Mouse (Mus musculus): ENCODE results near the gene Scai. TPM values are rescaled to one million over a fixed set of nuclear protein-coding genes. Genes with fewer than 3 reads are reported as not detected.
"Not testable (repeated sequence)": the region's sequence is repeated elsewhere in the genome, so short reads cannot be mapped to it uniquely, and the experiment has no call there.

Gene Scai
- 17.9 and 21.7 TPM in 2 replicates for polyA plus RNA-seq (2015; fragmentation: Nextera tagmentation; extraction: Ambion mirVana)

DNA sequence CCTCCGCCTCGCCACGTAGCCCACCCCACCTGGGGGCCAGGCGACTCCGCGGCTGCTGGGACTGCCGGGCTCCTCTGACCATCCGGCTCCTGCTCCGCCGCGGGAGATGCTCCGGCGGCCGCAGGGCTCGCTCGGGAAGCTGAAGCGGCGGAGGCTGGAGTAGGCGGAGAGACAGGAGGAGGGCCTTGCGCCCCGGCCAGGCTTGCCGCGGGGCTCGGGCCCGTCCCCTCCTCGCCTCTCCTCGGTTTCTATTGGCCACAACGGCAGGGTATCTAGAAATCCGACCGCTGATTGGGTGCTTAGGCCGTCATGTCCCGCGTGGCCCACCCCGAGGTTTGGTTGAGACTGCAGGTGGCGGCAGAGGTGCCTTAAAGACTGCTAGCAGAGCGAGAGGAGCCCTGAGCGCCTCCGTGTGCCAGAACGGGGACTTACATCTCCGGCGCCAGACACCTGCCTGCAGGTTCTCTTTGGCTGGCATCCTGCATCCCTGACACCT lies at the start of gene Scai:
Gene Scai, minus strand, starts transcription at position 174 of the 496 bp plus-strand sequence.
- Histone ChIP-seq H3K9ac (replicated peaks; ENCODE audit: low read depth, low read length) (peak within 1 kb of the TSS; percentile 84), H3K9me3 (ENCODE audit: control insufficient read depth, low read length) (no peaks in the 10 kb centered on the region), H3K4me1 (replicated peaks; ENCODE audit: control insufficient read depth, insufficient read depth, low read length) (peaks cover 13% of the 10 kb centered on the region), H3K36me3 (ENCODE audit: control insufficient read depth, insufficient read depth) (no peaks in the 10 kb centered on the region), H3K4me3 (replicated peaks; ENCODE audit: low read length) (peak within 1 kb of the TSS; percentile 99), H3K4me2 (ENCODE audit: low read length) (peak within 1 kb of the TSS; percentile 82), H3K27me3 (replicated peaks; ENCODE audit: control insufficient read depth, insufficient read depth, low read length) (no peaks in the 10 kb centered on the region), H3K27ac (ENCODE audit: low read length) (peak within 1 kb of the TSS; percentile 99)
- ATAC-seq = peak; percentile 100
- under 1% methylated on average over 37 of the region's 41 CpGs for WGBS

DNA sequence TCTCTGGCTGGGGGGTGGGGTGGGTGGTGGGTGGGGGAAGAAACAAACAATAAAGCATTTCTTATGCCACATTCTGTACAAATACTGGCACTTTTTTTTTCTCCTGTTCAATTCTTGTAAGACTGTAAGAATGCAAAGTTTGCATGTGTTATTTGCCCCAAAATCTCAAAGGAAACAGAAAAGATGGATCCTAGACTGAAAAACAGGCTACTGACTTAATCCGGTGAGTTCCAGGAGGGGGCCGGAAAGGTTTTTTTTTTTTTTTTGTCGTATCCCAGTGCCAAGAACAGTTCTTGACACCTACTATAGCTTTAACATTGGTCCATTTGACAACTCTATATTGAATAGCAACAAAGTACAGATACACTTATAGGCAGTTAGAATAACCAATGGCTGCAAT lies 36.2 kb upstream of the Scai start:
- Histone ChIP-seq H3K4me1 (replicated peaks; ENCODE audit: control insufficient read depth, insufficient read depth, low read length) (peaks cover 13% of the 10 kb centered on the region), H3K4me3 (replicated peaks; ENCODE audit: low read length) (peak overlapping the region; percentile 85), H3K9ac (replicated peaks; ENCODE audit: low read depth, low read length) (0 out of 2 replicates have a peak overlapping the region, but pooled peaks have one; percentile 11), H3K27me3 (replicated peaks; ENCODE audit: control insufficient read depth, insufficient read depth, low read length) (no peaks in the 10 kb centered on the region), H3K27ac (ENCODE audit: low read length) (no peak overlapping the region), H3K9me3 (ENCODE audit: control insufficient read depth, low read length) (no peaks in the 10 kb centered on the region), H3K36me3 (ENCODE audit: control insufficient read depth, insufficient read depth) (no peaks in the 10 kb centered on the region), H3K4me2 (ENCODE audit: low read length) (peak overlapping the region; percentile 54)
- WGBS = 37% methylated on average over 3 of the region's 3 CpGs
- no peak for ATAC-seq

DNA sequence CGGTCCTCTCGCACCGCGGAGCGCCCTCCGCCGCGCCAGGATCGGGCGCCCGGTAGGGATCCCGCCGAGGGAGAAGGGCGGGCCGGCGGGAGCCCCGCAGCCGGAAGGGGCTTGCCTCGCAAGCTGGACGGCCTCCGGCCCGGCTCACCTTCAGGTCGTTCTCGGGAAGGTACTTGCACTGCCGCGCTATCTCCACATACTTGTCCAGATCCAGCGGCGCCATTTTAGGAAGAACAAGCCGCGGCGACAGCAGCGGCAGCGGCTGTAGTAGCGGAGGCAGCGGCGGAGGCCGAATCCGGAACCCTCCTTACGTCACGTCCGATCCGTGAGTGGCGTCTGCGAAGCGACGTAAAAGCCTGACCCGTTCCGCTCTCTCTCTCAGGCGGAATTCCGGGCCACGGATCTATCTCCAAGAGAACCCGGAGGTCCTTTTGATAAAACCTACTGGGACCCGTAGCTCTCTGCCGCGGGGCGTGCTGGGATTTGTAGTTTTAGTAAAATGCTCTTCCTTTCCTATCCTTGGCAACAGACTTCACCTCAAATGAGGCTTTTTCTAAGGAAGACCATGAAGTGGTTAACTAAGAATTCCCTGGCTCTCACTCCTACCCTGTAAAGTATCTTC lies 35.6 kb upstream of the Scai start, which contains the start of gene Ppp6c:
Gene Ppp6c, minus strand, starts transcription at position 433 of the 622 bp plus-strand sequence.
- WGBS = under 1% methylated on average over 55 of the region's 56 CpGs
- peak within 1 kb of the TSS; percentile 85 for H3K4me3 ChIP-seq (replicated peaks; ENCODE audit: low read length)
- peaks cover 13% of the 10 kb centered on the region for H3K4me1 ChIP-seq (replicated peaks; ENCODE audit: control insufficient read depth, insufficient read depth, low read length)
- no peaks in the 10 kb centered on the region for H3K36me3 ChIP-seq (ENCODE audit: control insufficient read depth, insufficient read depth)
- peak; percentile 99 for ATAC-seq
- H3K9me3 ChIP-seq (ENCODE audit: control insufficient read depth, low read length) = no peaks in the 10 kb centered on the region
- H3K4me2 ChIP-seq (ENCODE audit: low read length) = peak within 1 kb of the TSS; percentile 71
- peak within 1 kb of the TSS; percentile 94 for H3K27ac ChIP-seq (ENCODE audit: low read length)
- H3K27me3 ChIP-seq (replicated peaks; ENCODE audit: control insufficient read depth, insufficient read depth, low read length) = no peaks in the 10 kb centered on the region
- H3K9ac ChIP-seq (replicated peaks; ENCODE audit: low read depth, low read length) = peak within 1 kb of the TSS; percentile 83

DNA sequence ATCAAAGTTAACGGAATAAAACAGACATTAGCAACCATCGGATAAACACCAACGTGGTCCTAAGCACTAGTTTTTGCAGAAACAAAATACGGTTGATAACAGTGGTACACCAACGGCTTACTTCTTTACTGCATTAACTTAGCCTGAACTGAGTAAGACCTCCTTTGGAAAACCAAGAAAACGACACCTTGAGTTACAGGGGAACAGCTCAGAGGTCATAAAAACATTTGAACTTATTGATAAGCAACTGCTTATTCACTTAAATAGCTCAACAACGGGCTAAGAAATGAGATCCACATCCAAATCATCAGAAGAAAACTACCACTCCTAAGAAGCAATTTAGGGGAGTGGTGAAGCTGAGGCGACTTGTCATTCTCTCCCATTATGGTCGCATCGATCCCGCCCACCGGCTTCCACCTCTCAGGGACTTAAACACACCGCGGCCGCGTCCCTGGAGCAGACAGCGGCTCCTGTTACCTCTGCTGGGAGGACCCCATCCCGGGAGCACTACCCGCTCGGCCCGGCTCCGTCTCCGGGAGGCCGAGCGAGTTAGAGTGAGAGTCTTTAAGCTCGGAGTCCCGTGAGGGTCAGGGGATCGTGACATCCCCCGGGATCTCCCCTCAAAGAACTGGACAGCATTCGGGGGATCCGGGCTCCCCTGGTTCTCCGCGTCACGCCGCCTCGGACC lies 34.9 kb upstream of the Scai start:
- peak overlapping the region; percentile 71 for H3K4me2 ChIP-seq (ENCODE audit: low read length)
- peak overlapping the region; percentile 85 for H3K4me3 ChIP-seq (replicated peaks; ENCODE audit: low read length)
- not testable (repeated sequence) for H3K9me3 ChIP-seq (ENCODE audit: control insufficient read depth, low read length); H3K27me3 ChIP-seq (replicated peaks; ENCODE audit: control insufficient read depth, insufficient read depth, low read length); H3K36me3 ChIP-seq (ENCODE audit: control insufficient read depth, insufficient read depth)
- WGBS = 4% methylated on average over 30 of the region's 36 CpGs
- peak; percentile 29; the same call in 1 of the 2 replicates for ATAC-seq
- H3K27ac ChIP-seq (ENCODE audit: low read length) = peak overlapping the region; percentile 94
- peaks cover 13% of the 10 kb centered on the region for H3K4me1 ChIP-seq (replicated peaks; ENCODE audit: control insufficient read depth, insufficient read depth, low read length)
- H3K9ac ChIP-seq (replicated peaks; ENCODE audit: low read depth, low read length) = peak overlapping the region; percentile 83

DNA sequence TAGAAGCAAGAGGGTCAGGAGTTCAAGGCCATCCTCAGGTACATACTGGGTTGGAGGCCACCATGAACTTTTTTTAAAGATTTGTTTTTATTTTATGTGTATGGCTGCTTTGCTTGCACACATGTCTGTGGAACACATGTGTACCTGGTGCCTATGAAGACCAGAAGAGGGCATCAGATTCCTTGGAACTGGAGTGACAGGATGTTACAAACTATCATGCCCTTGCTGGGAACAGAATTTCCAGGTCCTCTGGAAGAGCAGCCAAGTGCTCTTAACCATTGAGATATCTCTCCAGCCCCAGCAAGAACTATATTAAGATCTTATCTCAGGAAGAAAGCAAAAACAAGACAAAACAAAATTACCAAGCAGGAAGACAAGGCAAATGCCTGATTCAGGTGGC lies 34.1 kb upstream of the Scai start:
- Histone ChIP-seq H3K4me3 (replicated peaks; ENCODE audit: low read length) (0 out of 2 replicates have a peak overlapping the region, but pooled peaks have one; percentile 10), H3K4me1 (replicated peaks; ENCODE audit: control insufficient read depth, insufficient read depth, low read length) (peaks cover 13% of the 10 kb centered on the region), H3K9ac (replicated peaks; ENCODE audit: low read depth, low read length) (no peak overlapping the region), H3K9me3 (ENCODE audit: control insufficient read depth, low read length) (no peaks in the 10 kb centered on the region), H3K4me2 (ENCODE audit: low read length) (peak overlapping the region; percentile 71), H3K27ac (ENCODE audit: low read length) (no peak overlapping the region), H3K36me3 (ENCODE audit: control insufficient read depth, insufficient read depth) (no peaks in the 10 kb centered on the region), H3K27me3 (replicated peaks; ENCODE audit: control insufficient read depth, insufficient read depth, low read length) (no peaks in the 10 kb centered on the region)
- ATAC-seq = no peak

DNA sequence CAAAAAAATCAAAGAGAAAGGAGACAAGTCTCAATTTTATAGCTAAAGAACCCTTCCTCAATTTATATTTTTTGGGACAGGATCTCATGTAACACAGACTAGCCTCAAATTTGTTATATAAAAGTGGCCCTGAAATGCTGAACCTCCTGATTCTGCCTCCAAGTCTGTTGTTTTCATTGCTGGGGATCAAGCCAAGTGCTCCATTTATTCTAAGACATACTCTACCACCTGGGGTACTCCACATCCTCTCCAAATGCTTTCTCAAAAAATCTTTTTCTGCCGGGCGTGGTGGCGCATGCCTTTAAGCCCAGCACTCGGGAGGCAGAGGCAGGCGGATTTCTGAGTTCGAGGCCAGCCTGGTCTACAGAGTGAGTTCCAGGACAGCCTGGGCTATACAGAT lies 29.5 kb upstream of the Scai start:
- H3K27me3 ChIP-seq (replicated peaks; ENCODE audit: control insufficient read depth, insufficient read depth, low read length) = no peaks in the 10 kb centered on the region
- WGBS = 94% methylated on average over 6 of the region's 6 CpGs
- no peaks in the 10 kb centered on the region for H3K9me3 ChIP-seq (ENCODE audit: control insufficient read depth, low read length)
- H3K4me1 ChIP-seq (replicated peaks; ENCODE audit: control insufficient read depth, insufficient read depth, low read length) = peaks cover 13% of the 10 kb centered on the region
- no peak overlapping the region for H3K27ac ChIP-seq (ENCODE audit: low read length)
- no peak for ATAC-seq
- H3K4me3 ChIP-seq (replicated peaks; ENCODE audit: low read length) = no peak overlapping the region
- no peaks in the 10 kb centered on the region for H3K36me3 ChIP-seq (ENCODE audit: control insufficient read depth, insufficient read depth)
- H3K4me2 ChIP-seq (ENCODE audit: low read length) = no peak overlapping the region
- no peak overlapping the region for H3K9ac ChIP-seq (replicated peaks; ENCODE audit: low read depth, low read length)

DNA sequence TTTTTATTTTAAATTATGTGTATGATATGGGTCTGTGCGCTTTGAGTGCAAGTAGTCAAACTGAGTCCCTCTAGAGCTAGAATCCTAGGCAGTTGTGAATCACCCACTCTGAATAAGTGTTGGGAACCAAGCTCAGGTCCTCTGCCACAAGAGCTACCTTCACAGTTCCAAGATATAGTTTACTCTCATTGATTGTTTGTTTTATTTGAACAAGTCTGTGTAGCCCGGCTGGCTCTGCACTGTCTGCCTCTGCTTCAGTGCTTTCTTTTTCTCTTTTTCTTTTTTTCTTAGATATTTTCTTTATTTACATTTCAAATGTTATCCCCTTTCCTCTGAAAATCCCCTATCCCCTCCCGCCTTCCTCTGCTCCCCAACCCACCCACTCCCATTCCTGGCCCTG lies 28.5 kb upstream of the Scai start:
- H3K9me3 ChIP-seq (ENCODE audit: control insufficient read depth, low read length) = no peaks in the 10 kb centered on the region
- no peaks in the 10 kb centered on the region for H3K27me3 ChIP-seq (replicated peaks; ENCODE audit: control insufficient read depth, insufficient read depth, low read length)
- no peak overlapping the region for H3K4me3 ChIP-seq (replicated peaks; ENCODE audit: low read length)
- H3K36me3 ChIP-seq (ENCODE audit: control insufficient read depth, insufficient read depth) = no peaks in the 10 kb centered on the region
- no peak for ATAC-seq
- H3K4me1 ChIP-seq (replicated peaks; ENCODE audit: control insufficient read depth, insufficient read depth, low read length) = peaks cover 4% of the 10 kb centered on the region
- no peak overlapping the region for H3K4me2 ChIP-seq (ENCODE audit: low read length)
- no peak overlapping the region for H3K9ac ChIP-seq (replicated peaks; ENCODE audit: low read depth, low read length)
- H3K27ac ChIP-seq (ENCODE audit: low read length) = no peak overlapping the region
- WGBS = 95% methylated on average over 3 of the region's 3 CpGs

DNA sequence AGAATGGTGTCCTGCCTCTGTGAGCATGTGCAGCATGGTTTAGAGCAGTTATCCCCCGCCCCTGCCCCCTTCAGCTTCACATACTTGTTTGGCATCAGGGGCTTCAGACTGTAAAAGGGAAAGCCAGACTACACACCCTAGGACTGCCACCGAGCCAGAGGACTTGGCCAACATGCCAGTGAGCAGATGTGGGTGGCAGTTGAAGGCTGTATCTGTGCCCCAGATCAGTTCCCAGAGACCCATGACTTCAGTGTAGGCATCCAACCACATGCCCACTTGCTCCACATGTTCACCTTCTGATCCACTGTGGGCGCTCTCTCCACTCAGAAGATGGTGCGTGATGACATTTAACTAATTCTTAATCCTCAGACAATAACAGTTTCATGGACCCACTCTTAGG lies 26.6 kb upstream of the Scai start:
- WGBS = 93% methylated on average over 4 of the region's 4 CpGs
- Histone ChIP-seq H3K4me3 (replicated peaks; ENCODE audit: low read length) (no peak overlapping the region), H3K4me1 (replicated peaks; ENCODE audit: control insufficient read depth, insufficient read depth, low read length) (peaks cover 2% of the 10 kb centered on the region; the same call in 1 of the 2 replicates), H3K27me3 (replicated peaks; ENCODE audit: control insufficient read depth, insufficient read depth, low read length) (no peaks in the 10 kb centered on the region), H3K9me3 (ENCODE audit: control insufficient read depth, low read length) (no peaks in the 10 kb centered on the region), H3K4me2 (ENCODE audit: low read length) (no peak overlapping the region), H3K36me3 (ENCODE audit: control insufficient read depth, insufficient read depth) (no peaks in the 10 kb centered on the region), H3K9ac (replicated peaks; ENCODE audit: low read depth, low read length) (no peak overlapping the region), H3K27ac (ENCODE audit: low read length) (no peak overlapping the region)
- no peak for ATAC-seq

DNA sequence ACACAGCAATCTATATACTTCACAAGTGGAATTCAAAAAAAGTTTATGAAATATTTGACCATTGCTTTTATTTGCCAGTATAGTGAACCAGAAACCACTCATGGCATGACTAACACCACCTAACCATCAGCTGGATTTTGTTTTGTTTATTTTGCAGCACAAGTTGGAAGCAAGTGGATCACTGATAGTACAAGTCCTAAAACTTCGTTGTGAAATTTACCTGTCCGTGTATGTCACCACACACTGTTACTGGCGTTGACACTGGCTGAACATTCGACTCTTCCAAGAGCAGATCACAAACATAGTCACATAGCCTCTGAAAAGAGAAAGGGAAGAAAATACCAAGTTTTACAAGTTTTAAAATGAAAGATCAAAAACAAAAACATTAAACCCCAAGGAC lies 20.2 kb upstream of the Scai start:
- H3K4me1 ChIP-seq (replicated peaks; ENCODE audit: control insufficient read depth, insufficient read depth, low read length) = peaks cover 2% of the 10 kb centered on the region; the same call in 1 of the 2 replicates
- H3K9ac ChIP-seq (replicated peaks; ENCODE audit: low read depth, low read length) = no peak overlapping the region
- no peak overlapping the region for H3K4me2 ChIP-seq (ENCODE audit: low read length)
- H3K36me3 ChIP-seq (ENCODE audit: control insufficient read depth, insufficient read depth) = no peaks in the 10 kb centered on the region
- no peak for ATAC-seq
- H3K27ac ChIP-seq (ENCODE audit: low read length) = no peak overlapping the region
- no peak overlapping the region for H3K4me3 ChIP-seq (replicated peaks; ENCODE audit: low read length)
- H3K9me3 ChIP-seq (ENCODE audit: control insufficient read depth, low read length) = no peaks in the 10 kb centered on the region
- WGBS = 94% methylated on average over 4 of the region's 4 CpGs
- no peaks in the 10 kb centered on the region for H3K27me3 ChIP-seq (replicated peaks; ENCODE audit: control insufficient read depth, insufficient read depth, low read length)

Measured in forebrain, embryonic 16.5 days (tissue).